Mouse (Mus musculus) midbrain, embryonic 12.5 days (tissue): ENCODE measurements around the gene Obp2b. TPM values are rescaled to one million over a fixed set of nuclear protein-coding genes. Genes with fewer than 3 reads are reported as not detected.

Experiments
- ATAC-seq: fragments of 200-750 bp; cut with Nextera tagmentation; 2 replicates; pipeline ENCODE4 v1.8.0; 2017; ENCODE audit warnings: low read depth, moderate TSS enrichment, moderate library complexity; ENCODE audit not compliant: low FRiP score
- H3K27ac ChIP-seq: fragments of 300-500 bp; sonication (generic); replicated peaks from 2 replicates; pipeline ENCODE4 v1.5.1; 2016; ENCODE audit warnings: mild to moderate bottlenecking
- H3K27me3 ChIP-seq: fragments of 300-500 bp; sonication (generic); 2 replicates; pipeline ENCODE4 v1.6.1; 2016; ENCODE audit warnings: mild to moderate bottlenecking
- H3K36me3 ChIP-seq: fragments of 300-500 bp; sonication (generic); 2 replicates; pipeline ENCODE4 v1.6.1; 2016
- H3K4me1 ChIP-seq: fragments of 300-500 bp; sonication (generic); 2 replicates; pipeline ENCODE4 v1.6.1; 2016
- H3K4me2 ChIP-seq: fragments of 300-500 bp; sonication (generic); replicated peaks from 2 replicates; pipeline ENCODE4 v1.6.1; 2016; ENCODE audit warnings: mild to moderate bottlenecking, moderate library complexity
- H3K4me3 ChIP-seq: fragments of 300-500 bp; sonication (generic); 2 replicates; pipeline ENCODE4 v1.5.1; 2016; ENCODE audit warnings: mild to moderate bottlenecking
- H3K9ac ChIP-seq: fragments of 300-500 bp; sonication (generic); replicated peaks from 2 replicates; pipeline ENCODE4 v1.6.1; 2016; ENCODE audit warnings: mild to moderate bottlenecking, moderate library complexity
- H3K9me3 ChIP-seq: fragments of 300-500 bp; sonication (generic); 2 replicates; pipeline ENCODE4 v1.6.1; 2016; ENCODE audit warnings: mild to moderate bottlenecking
- WGBS: fragments of 180-500 bp; shearing (Covaris S2); methylation state at CpG from one replicate; pipeline ENCODE4 v1.1.7; 2016; 5-methylcytosine and 5-hydroxymethylcytosine counted together
- polyA plus RNA-seq: library from polyadenylated mRNA; unstranded; fragments of >200 nt; fragmentation: Nextera tagmentation; extraction: Ambion mirVana; gene quantifications from 2 replicates; pipeline ENCODE4 v1.2.1, GENCODE M21; 2016

Gene Obp2b
- polyA plus RNA-seq, 1 experiment from 2014 or later, result not detected

GRCm38 (mm10) chr2:25717222-25717621, 19.6 kb upstream of the Obp2b start:
- Histone ChIP-seq H3K9me3 (no peaks in the 10 kb centered on the region), H3K36me3 (no peaks in the 10 kb centered on the region), H3K27me3 (no peaks in the 10 kb centered on the region), H3K27ac (no peak overlapping the region), H3K4me1 (no peaks in the 10 kb centered on the region), H3K4me2 (no peak overlapping the region), H3K9ac (no peak overlapping the region), H3K4me3 (no peak overlapping the region)
- ATAC-seq, result no peak

DNA sequence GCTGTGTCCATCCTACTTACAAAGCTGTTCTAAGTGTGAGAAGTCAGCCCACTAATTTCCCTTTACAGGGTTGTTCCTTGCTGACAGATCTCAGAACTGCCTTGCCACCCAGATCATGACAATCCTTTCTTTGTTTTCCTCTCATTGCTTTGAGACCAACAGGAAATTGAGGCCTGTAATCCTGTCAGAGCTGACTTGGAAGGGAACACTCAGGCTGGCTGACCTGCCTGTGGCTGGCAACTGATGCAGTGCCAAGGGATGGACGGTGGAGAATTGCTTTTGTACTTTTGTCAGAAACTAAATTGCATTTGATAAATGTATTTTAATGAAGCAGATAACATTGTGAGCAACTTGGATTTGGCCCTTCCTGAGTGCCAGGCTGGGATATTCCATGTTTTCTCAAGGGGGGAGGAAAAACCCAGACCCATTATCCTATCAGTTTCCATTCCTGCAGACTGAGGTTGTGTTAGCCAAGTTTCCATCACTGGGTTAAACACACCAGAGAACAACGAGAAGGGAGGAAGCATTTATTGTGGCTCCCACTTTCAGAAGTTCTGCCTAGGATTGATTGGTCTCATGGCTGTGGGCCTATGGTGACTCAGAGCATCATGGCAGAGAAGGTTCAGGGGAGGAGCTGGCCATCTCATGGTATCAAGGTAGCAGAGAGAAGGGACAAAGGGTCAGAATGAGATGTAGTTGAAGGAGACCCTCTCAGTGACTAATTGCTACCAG, 3.4 kb upstream of the Obp2b start:
- H3K27me3 ChIP-seq, result no peaks in the 10 kb centered on the region
- WGBS, result 74% methylated on average over 2 of the region's 2 CpGs
- no peaks in the 10 kb centered on the region for H3K36me3 ChIP-seq
- no peak for ATAC-seq
- no peak overlapping the region for H3K4me2 ChIP-seq
- no peak overlapping the region for H3K4me3 ChIP-seq
- no peaks in the 10 kb centered on the region for H3K4me1 ChIP-seq
- no peak overlapping the region for H3K27ac ChIP-seq
- H3K9me3 ChIP-seq, result 0 out of 2 replicates have a peak, but pooled peaks cover 8% of the 10 kb centered on the region
- H3K9ac ChIP-seq, result no peak overlapping the region

DNA sequence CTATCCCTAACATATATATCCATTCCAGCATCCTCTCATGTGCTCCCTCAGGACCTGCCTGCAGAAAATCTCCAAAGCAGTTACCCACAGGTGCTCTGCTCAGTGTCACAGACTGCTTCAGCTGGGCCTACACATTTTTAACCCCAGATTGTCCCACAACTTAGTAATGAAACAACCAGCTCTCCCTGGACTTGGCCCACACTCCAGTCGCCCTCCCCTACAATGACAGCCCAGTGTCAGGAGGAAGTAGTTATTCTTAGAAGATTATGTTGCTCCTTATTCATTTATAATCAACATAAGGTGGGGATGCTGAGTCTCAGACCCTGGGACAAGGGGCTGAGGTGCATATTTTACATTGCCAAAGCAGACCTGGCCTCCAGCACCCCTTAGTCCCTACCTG, 4.9 kb downstream of the Obp2b start:
- no peaks in the 10 kb centered on the region for H3K4me1 ChIP-seq
- no peak overlapping the region for H3K4me3 ChIP-seq
- 79% methylated on average over 1 of the region's 1 CpGs for WGBS
- no peaks in the 10 kb centered on the region for H3K36me3 ChIP-seq
- no peak overlapping the region for H3K4me2 ChIP-seq
- ATAC-seq, result no peak
- no peaks in the 10 kb centered on the region for H3K27me3 ChIP-seq
- no peaks in the 10 kb centered on the region for H3K9me3 ChIP-seq
- no peak overlapping the region for H3K9ac ChIP-seq
- no peak overlapping the region for H3K27ac ChIP-seq

GRCm38 (mm10) chr2:25754201-25754600, 17.4 kb downstream of the Obp2b start:
- H3K4me2 ChIP-seq, result no peak overlapping the region
- no peaks in the 10 kb centered on the region for H3K36me3 ChIP-seq
- no peak overlapping the region for H3K27ac ChIP-seq
- H3K4me3 ChIP-seq, result no peak overlapping the region
- no peaks in the 10 kb centered on the region for H3K27me3 ChIP-seq
- H3K4me1 ChIP-seq, result no peaks in the 10 kb centered on the region
- 100% methylated on average over 1 of the region's 1 CpGs for WGBS
- no peak for ATAC-seq
- no peak overlapping the region for H3K9ac ChIP-seq
- H3K9me3 ChIP-seq, result 0 out of 2 replicates have a peak, but pooled peaks cover 3% of the 10 kb centered on the region

- Histone ChIP-seq H3K9ac (no peak overlapping the region), H3K9me3 (0 out of 2 replicates have a peak, but pooled peaks cover 3% of the 10 kb centered on the region), H3K4me2 (no peak overlapping the region), H3K27ac (no peak overlapping the region), H3K27me3 (no peaks in the 10 kb centered on the region), H3K36me3 (no peaks in the 10 kb centered on the region), H3K4me1 (no peaks in the 10 kb centered on the region), H3K4me3 (no peak overlapping the region)
- ATAC-seq, result no peak
- 50% methylated on average over 4 of the region's 4 CpGs for WGBS
Measured at GRCm38 (mm10) chr2:25758064-25758625, 21.3 kb downstream of the Obp2b start.

GRCm38 (mm10) chr2:25765269-25765668, 28.5 kb downstream of the Obp2b start, which contains the start of gene Lcn3:
TSS of gene Lcn3 (plus strand) at chr2:25765569.
- no peak within 1 kb of the TSS for H3K4me3 ChIP-seq
- no peaks in the 10 kb centered on the region; the same call in 1 of the 2 replicates for H3K27me3 ChIP-seq
- H3K36me3 ChIP-seq, result no peaks in the 10 kb centered on the region
- H3K27ac ChIP-seq, result no peak within 1 kb of the TSS
- H3K4me2 ChIP-seq, result no peak within 1 kb of the TSS
- no peaks in the 10 kb centered on the region for H3K4me1 ChIP-seq
- H3K9me3 ChIP-seq, result no peaks in the 10 kb centered on the region
- 47% methylated on average over 2 of the region's 2 CpGs for WGBS
- H3K9ac ChIP-seq, result no peak within 1 kb of the TSS
- ATAC-seq, result no peak

- H3K36me3 ChIP-seq, result no peaks in the 10 kb centered on the region
- no peak overlapping the region for H3K4me3 ChIP-seq
- no peak overlapping the region for H3K9ac ChIP-seq
- H3K27me3 ChIP-seq, result no peaks in the 10 kb centered on the region; the same call in 1 of the 2 replicates
- no peaks in the 10 kb centered on the region for H3K9me3 ChIP-seq
- H3K4me1 ChIP-seq, result no peaks in the 10 kb centered on the region
- no peak overlapping the region for H3K4me2 ChIP-seq
- no peak overlapping the region for H3K27ac ChIP-seq
- WGBS, result 87% methylated on average over 4 of the region's 4 CpGs
- no peak for ATAC-seq
Measured at GRCm38 (mm10) chr2:25767764-25768163, 31.0 kb downstream of the Obp2b start.

DNA sequence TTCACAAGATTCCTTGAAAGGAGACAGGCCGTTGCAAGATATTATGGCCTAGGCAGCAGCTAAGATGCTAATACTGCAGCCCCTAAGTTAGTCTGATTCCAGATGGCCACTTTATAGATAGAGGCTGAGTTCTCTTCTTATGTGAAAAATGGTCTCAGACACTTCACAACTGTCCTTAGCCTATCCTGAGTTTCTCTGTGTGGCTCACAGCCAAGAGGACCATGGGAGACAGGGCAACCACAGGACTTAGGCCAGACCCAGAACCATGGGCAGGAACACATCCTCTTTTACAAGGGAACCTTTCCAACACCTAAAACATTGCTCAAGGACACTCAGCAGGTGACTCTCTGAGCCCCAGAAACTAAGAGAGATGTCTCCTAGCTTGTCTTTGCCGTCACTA, 36.7 kb downstream of the Obp2b start:
- Histone ChIP-seq H3K9me3 (no peaks in the 10 kb centered on the region), H3K36me3 (no peaks in the 10 kb centered on the region), H3K27me3 (no peaks in the 10 kb centered on the region; the same call in 1 of the 2 replicates), H3K4me1 (no peaks in the 10 kb centered on the region), H3K4me2 (no peak overlapping the region), H3K27ac (no peak overlapping the region), H3K9ac (no peak overlapping the region), H3K4me3 (no peak overlapping the region)
- WGBS, result 86% methylated on average over 2 of the region's 2 CpGs
- ATAC-seq, result no peak

- Histone ChIP-seq H3K27ac (no peak overlapping the region), H3K36me3 (no peaks in the 10 kb centered on the region), H3K9me3 (no peaks in the 10 kb centered on the region), H3K4me1 (no peaks in the 10 kb centered on the region), H3K9ac (no peak overlapping the region), H3K4me2 (no peak overlapping the region), H3K4me3 (no peak overlapping the region), H3K27me3 (no peaks in the 10 kb centered on the region; the same call in 1 of the 2 replicates)
- WGBS, result 69% methylated on average over 2 of the region's 2 CpGs
- no peak for ATAC-seq
Measured at GRCm38 (mm10) chr2:25774640-25775039, 37.8 kb downstream of the Obp2b start.

DNA sequence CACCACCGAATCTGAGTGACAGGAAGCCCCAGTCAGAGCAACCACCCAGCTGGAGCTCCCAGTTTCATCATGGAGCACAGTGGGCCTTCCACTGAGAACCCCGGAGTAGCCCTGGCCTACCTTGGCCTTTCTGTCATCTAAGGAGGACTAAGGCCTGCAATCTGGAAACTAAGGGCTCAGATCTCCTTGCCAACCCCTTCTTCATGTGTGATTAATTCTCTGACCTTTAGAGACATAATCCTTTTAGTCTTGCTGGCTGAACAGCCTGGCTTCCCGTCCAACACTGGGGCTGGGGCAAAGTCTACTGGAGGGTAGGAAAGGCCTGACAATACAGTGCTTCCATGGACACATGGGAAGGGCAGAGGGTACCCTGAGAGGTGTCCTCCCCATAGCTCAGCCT, 39.2 kb downstream of the Obp2b start:
- 43% methylated on average over 3 of the region's 3 CpGs for WGBS
- Histone ChIP-seq H3K27me3 (no peaks in the 10 kb centered on the region), H3K9me3 (no peaks in the 10 kb centered on the region), H3K4me1 (no peaks in the 10 kb centered on the region), H3K4me2 (no peak overlapping the region), H3K4me3 (no peak overlapping the region), H3K36me3 (no peaks in the 10 kb centered on the region), H3K9ac (no peak overlapping the region), H3K27ac (no peak overlapping the region)
- ATAC-seq, result no peak

GRCm38 (mm10) chr2:25776717-25777116, 39.9 kb downstream of the Obp2b start, which contains the start of gene Lcn11:
TSS of gene Lcn11 (plus strand) at chr2:25777017.
- no peak within 1 kb of the TSS for H3K4me3 ChIP-seq
- no peaks in the 10 kb centered on the region for H3K27me3 ChIP-seq
- no peak within 1 kb of the TSS for H3K9ac ChIP-seq
- WGBS, result 77% methylated on average over 1 of the region's 1 CpGs
- H3K27ac ChIP-seq, result no peak within 1 kb of the TSS
- ATAC-seq, result no peak
- no peaks in the 10 kb centered on the region for H3K9me3 ChIP-seq
- H3K4me1 ChIP-seq, result no peaks in the 10 kb centered on the region
- no peaks in the 10 kb centered on the region for H3K36me3 ChIP-seq
- H3K4me2 ChIP-seq, result no peak within 1 kb of the TSS

DNA sequence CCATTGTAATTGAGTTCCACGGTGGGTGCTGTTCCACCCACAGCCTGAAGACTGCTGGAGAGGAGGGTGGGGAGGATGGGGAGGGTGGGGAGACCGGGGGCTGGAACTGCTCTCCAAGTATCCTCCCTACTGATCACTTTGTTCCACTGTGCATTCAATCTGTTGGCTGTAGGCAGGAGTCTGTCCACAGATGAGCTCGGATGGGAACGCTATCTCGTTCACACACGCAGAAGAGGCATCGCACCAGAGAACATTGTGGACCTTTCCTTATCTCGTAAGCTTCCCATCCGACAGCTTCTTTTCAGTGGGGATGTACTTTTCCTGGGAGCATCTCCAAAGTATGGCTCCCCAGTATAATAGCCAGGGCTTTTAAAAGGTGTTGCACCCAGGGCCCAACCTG, 42.3 kb downstream of the Obp2b start:
- Histone ChIP-seq H3K27me3 (no peaks in the 10 kb centered on the region), H3K9me3 (no peaks in the 10 kb centered on the region), H3K4me1 (no peaks in the 10 kb centered on the region), H3K9ac (no peak overlapping the region), H3K4me3 (no peak overlapping the region), H3K4me2 (no peak overlapping the region), H3K27ac (no peak overlapping the region), H3K36me3 (no peaks in the 10 kb centered on the region)
- WGBS, result 93% methylated on average over 9 of the region's 9 CpGs
- no peak for ATAC-seq
